In the genomic region with DNA sequence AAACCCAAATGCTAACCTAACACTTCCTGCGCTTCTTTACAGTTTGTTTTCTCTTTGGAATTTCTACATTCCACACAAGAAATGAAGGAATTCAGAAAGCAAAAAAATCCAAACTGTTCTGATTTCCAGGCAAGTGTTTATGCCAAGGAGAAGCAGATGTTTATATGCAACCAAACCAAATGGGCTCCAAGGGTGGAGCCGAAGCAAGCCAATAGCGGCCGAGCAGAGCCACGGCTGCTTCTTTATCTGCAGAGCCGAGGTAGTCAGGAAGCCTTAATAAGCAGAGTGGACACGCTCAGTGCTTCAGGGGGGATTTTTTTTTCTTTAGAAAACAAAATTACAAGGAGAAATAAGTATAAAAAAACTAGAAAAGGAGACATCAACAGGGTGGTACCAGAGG, we compare ENCODE assay signal across 20 mouse cellular contexts. TPM values are rescaled to one million over a fixed set of nuclear protein-coding genes. Genes with fewer than 3 reads are reported as not detected.
DNase-seq lines count a peak whose midpoint lies in the region; ATAC-seq and TF ChIP-seq lines count a peak whose summit lies in the region.
"Had no signal": no experiment of that assay in that cellular context is flagged by ENCODE, and none has a peak within 500 bp of the region (broad histone marks: within the 10 kb centered on the region; RNA-seq: fewer than 3 reads in every experiment).

No protein-coding gene starts in this region.

- H3K27me3 ChIP-seq in heart, embryonic 10.5 days (ENCODE audit: insufficient read depth, poor library complexity, severe bottlenecking): no peaks in the 10 kb centered on the region
- no peaks in the 10 kb centered on the region for H3K27me3 ChIP-seq in stomach, embryonic 15.5 days (replicated peaks)
- H3K27me3 ChIP-seq in stomach, postnatal 0 days (ENCODE audit: control insufficient read depth, insufficient read depth, low read length): no peaks in the 10 kb centered on the region
- no peaks in the 10 kb centered on the region for H3K27me3 ChIP-seq in forebrain, postnatal 0 days (ENCODE audit: insufficient read depth, low read length)
- H3K27me3 ChIP-seq: embryonic facial prominence, embryonic 15.5 days; heart, embryonic 15.5 days; hindbrain, embryonic 15.5 days; midbrain, embryonic 12.5 days; neural tube, embryonic 13.5 days had no signal

- peak; percentile 40 to 42 for DNase-seq in heart, adult 9 months (ENCODE audit: low spot score in 2 of 2)
- DNase-seq in heart, embryonic 10.5 days (ENCODE audit: low spot score): no peak
- no peak for DNase-seq in stomach, postnatal 0 days (ENCODE audit: low spot score)
- DNase-seq in lung, postnatal 10 days: peak; percentile 57
- DNase-seq in forebrain, postnatal 0 days: no peak
- DNase-seq in Muller cell, postnatal 12 days (ENCODE audit: inconsistent ontology term): no peak
- DNase-seq: adrenal gland, postnatal 36 days; cerebellum, adult 8-10 months; gastrocnemius, postnatal 25 days; kidney, adult 11 months; liver; thymus, adult 18-20 months had no signal

- H3K4me2 ChIP-seq in stomach, embryonic 15.5 days: no peak overlapping the region
- no peak overlapping the region for H3K4me2 ChIP-seq in stomach, postnatal 0 days (replicated peaks; ENCODE audit: low read depth)
- H3K4me2 ChIP-seq in forebrain, postnatal 0 days (ENCODE audit: low read depth): no peak overlapping the region
- H3K4me2 ChIP-seq: embryonic facial prominence, embryonic 15.5 days; heart, embryonic 15.5 days; hindbrain, embryonic 15.5 days; midbrain, embryonic 12.5 days; neural tube, embryonic 13.5 days had no signal

- no peak for ATAC-seq in stomach, embryonic 15.5 days (ENCODE audit: insufficient read depth, low FRiP score, low read depth)
- no peak for ATAC-seq in stomach, postnatal 0 days (ENCODE audit: low FRiP score, low TSS enrichment)
- no peak for ATAC-seq in forebrain, postnatal 0 days

- no peak for TF ChIP-seq CTCF in stomach, postnatal 0 days (IDR thresholded peaks at IDR 0.05; ENCODE audit: low read depth)
- no peak for TF ChIP-seq CTCF in forebrain, postnatal 0 days (IDR thresholded peaks at IDR 0.05; ENCODE audit: low read depth)

- no peak for TF ChIP-seq EP300 in stomach, postnatal 0 days (optimal IDR thresholded peaks at IDR 0.05)

- H3K4me1 ChIP-seq in heart, embryonic 10.5 days: no peaks in the 10 kb centered on the region
- no peaks in the 10 kb centered on the region for H3K4me1 ChIP-seq in stomach, embryonic 15.5 days
- no peaks in the 10 kb centered on the region for H3K4me1 ChIP-seq in stomach, postnatal 0 days (replicated peaks; ENCODE audit: control insufficient read depth, insufficient read depth)
- H3K4me1 ChIP-seq in forebrain, postnatal 0 days (ENCODE audit: insufficient read depth): no peaks in the 10 kb centered on the region
- H3K4me1 ChIP-seq: heart, embryonic 15.5 days; hindbrain, embryonic 15.5 days; midbrain, embryonic 12.5 days; neural tube, embryonic 13.5 days had no signal

- 72% methylated on average over 7 of the region's 7 CpGs for WGBS in heart, embryonic 10.5 days
- WGBS in stomach, embryonic 15.5 days: 58% methylated on average over 7 of the region's 7 CpGs
- 51% methylated on average over 7 of the region's 7 CpGs for WGBS in stomach, postnatal 0 days
- 75% methylated on average over 7 of the region's 7 CpGs for WGBS in forebrain, postnatal 0 days

- no peak overlapping the region for H3K27ac ChIP-seq in heart, embryonic 10.5 days
- peak overlapping the region; percentile 16; the same call in 1 of the 2 replicates for H3K27ac ChIP-seq in stomach, embryonic 15.5 days
- H3K27ac ChIP-seq in stomach, postnatal 0 days (replicated peaks): no peak overlapping the region
- no peak overlapping the region for H3K27ac ChIP-seq in forebrain, postnatal 0 days (ENCODE audit: low read depth, low read length)
- H3K27ac ChIP-seq: embryonic facial prominence, embryonic 15.5 days; forebrain, embryonic 10.5 days; heart, embryonic 15.5 days; hindbrain, embryonic 15.5 days; macrophage; midbrain, embryonic 12.5 days; neural tube, embryonic 13.5 days had no signal

- peaks cover 94% of the 10 kb centered on the region for H3K36me3 ChIP-seq in heart, embryonic 10.5 days
- peaks cover 53% of the 10 kb centered on the region for H3K36me3 ChIP-seq in stomach, embryonic 15.5 days
- H3K36me3 ChIP-seq in stomach, postnatal 0 days (ENCODE audit: control insufficient read depth, insufficient read depth, low read length): peaks cover 46% of the 10 kb centered on the region
- peaks cover 60% of the 10 kb centered on the region for H3K36me3 ChIP-seq in forebrain, postnatal 0 days (ENCODE audit: insufficient read depth)

- H3K9me3 ChIP-seq in heart, embryonic 10.5 days: no peaks in the 10 kb centered on the region
- H3K9me3 ChIP-seq in stomach, embryonic 15.5 days: no peaks in the 10 kb centered on the region
- H3K9me3 ChIP-seq in stomach, postnatal 0 days (ENCODE audit: control insufficient read depth, low read length): no peaks in the 10 kb centered on the region
- no peaks in the 10 kb centered on the region for H3K9me3 ChIP-seq in forebrain, postnatal 0 days (ENCODE audit: low read length)
- H3K9me3 ChIP-seq: embryonic facial prominence, embryonic 15.5 days; forebrain, embryonic 10.5 days; heart, embryonic 15.5 days; hindbrain, embryonic 15.5 days; midbrain, embryonic 12.5 days; neural tube, embryonic 13.5 days had no signal

- H3K9ac ChIP-seq in stomach, embryonic 15.5 days: no peak overlapping the region
- no peak overlapping the region for H3K9ac ChIP-seq in stomach, postnatal 0 days (ENCODE audit: low read length)
- H3K9ac ChIP-seq in forebrain, postnatal 0 days: no peak overlapping the region
- H3K9ac ChIP-seq: embryonic facial prominence, embryonic 15.5 days; heart, embryonic 15.5 days; hindbrain, embryonic 15.5 days; midbrain, embryonic 12.5 days; neural tube, embryonic 13.5 days had no signal

- H3K4me3 ChIP-seq in heart, embryonic 10.5 days: no peak overlapping the region
- H3K4me3 ChIP-seq in stomach, embryonic 15.5 days (replicated peaks): no peak overlapping the region
- H3K4me3 ChIP-seq in stomach, postnatal 0 days (ENCODE audit: low read depth, low read length): no peak overlapping the region
- no peak overlapping the region for H3K4me3 ChIP-seq in forebrain, postnatal 0 days (ENCODE audit: low read depth, low read length)
- H3K4me3 ChIP-seq: embryonic facial prominence, embryonic 15.5 days; forebrain, embryonic 10.5 days; heart, embryonic 15.5 days; hindbrain, embryonic 15.5 days; midbrain, embryonic 12.5 days; neural tube, embryonic 13.5 days had no signal

RNA-seq across cellular contexts. Expression of gene Lamc2, which starts 55.1 kb away (rescaled TPM):
- polyA plus RNA-seq in heart, embryonic 10.5 days (2016; fragmentation: Nextera tagmentation; extraction: Ambion mirVana): 4.9 and 5.6 TPM in 2 replicates
- polyA plus RNA-seq in stomach, embryonic 15.5 days (2015; fragmentation: Nextera tagmentation; extraction: Ambion mirVana): 12.9 and 13.4 TPM in 2 replicates
- 17.6 and 18.2 TPM in 2 replicates for polyA plus RNA-seq in stomach, postnatal 0 days (2015; fragmentation: Nextera tagmentation; extraction: Ambion mirVana)
- 5.2 and 5.8 TPM in 2 replicates for total RNA-seq in forebrain, postnatal 0 days (2014; rRNA removed)
- 2.8 and 4.4 TPM in 2 replicates for polyA plus RNA-seq in forebrain, postnatal 0 days (2015; fragmentation: Nextera tagmentation; extraction: Ambion mirVana)
- polyA plus RNA-seq: macrophage had no signal

Comparison
In these comparisons a context has a peak if more than half of its experiments do, and no peak if none do; other contexts are left out.
1. DNase-seq: peak in heart, adult 9 months (2 of 2) and lung, postnatal 10 days (single experiment); none in heart, embryonic 10.5 days (single experiment), stomach, postnatal 0 days (single experiment), forebrain, postnatal 0 days (single experiment) and Muller cell, postnatal 12 days (single experiment).